Mouse (Mus musculus) E14TG2a.4 (cell line): Measurements from ENCODE around the gene Mta3.

Source experiments
- CTCF ChIP-seq: conservative IDR thresholded peaks from 2 replicates; pipeline ENCODE4 v1.5.1; 2014; ENCODE audit warnings: low read length
- NANOG ChIP-seq: IDR thresholded peaks from 2 replicates; pipeline ENCODE4 v1.6.1; 2014; ENCODE audit warnings: borderline replicate concordance, low read length, mixed read lengths

GRCm38 (mm10) chr17:83704469-83704868, 1.5 kb upstream of the Mta3 start:
- no peak for TF ChIP-seq CTCF
- no peak for TF ChIP-seq NANOG
